Mouse (Mus musculus): Measurements from ENCODE around the gene Mrpl20.
A peak's percentile ranks its signal among the peaks of the same experiment; 100 is the strongest.
"Not testable (repeated sequence)": the region's sequence is repeated elsewhere in the genome, so short reads cannot be mapped to it uniquely, and the experiment has no call there.

Gene Mrpl20

GRCm38 (mm10) chr4:155784081-155784701, 18.5 kb upstream of the Mrpl20 start:
- peak in 1 of 2 experiments; percentile 33 for DNase-seq

DNA sequence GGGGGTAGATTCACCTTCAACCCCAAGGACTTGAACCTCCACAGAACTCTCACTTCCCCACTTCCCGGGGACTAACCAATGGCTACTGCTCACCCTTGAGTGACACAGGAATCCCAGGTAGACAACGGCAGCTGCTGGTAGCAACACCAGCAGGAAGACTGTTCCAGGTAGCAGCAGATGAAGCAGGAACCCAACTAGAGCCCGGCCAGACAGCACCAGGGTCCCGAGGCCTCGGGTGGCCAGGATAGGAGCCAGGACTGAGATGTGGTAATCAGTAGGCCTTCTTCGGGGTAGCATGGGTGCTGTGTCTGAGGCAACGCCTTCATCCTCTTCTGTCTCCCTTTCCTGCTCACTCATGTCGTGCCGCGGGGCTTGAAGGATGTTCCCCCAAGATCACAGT, 17.4 kb upstream of the Mrpl20 start:
- no peak for DNase-seq

GRCm38 (mm10) chr4:155785819-155786218, 16.9 kb upstream of the Mrpl20 start, which contains the start of gene Tmem88b:
Gene Tmem88b (minus strand): TSS chr4:155785874.
- no peak for DNase-seq

DNA sequence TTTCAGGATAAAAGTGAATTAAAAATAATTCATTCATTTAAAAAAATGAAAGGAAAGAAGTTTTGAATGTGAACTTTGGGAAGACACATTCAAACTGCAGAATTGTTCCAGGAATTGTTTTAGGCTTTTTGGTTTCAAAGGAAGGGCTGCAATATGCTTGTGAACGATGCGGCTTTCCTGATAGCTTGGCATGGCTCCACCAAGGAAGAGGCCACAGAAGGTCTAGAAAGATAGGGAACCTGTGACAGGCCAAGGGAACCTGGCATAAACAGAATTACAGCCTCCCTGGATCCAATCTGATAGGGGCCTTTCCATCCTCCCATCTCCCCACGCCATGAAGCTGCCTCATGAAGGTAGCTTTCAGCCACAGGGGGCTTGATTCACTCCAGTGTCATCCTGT, 14.4 kb upstream of the Mrpl20 start:
- no peak for DNase-seq

GRCm38 (mm10) chr4:155788833-155789232, 13.8 kb upstream of the Mrpl20 start:
- not testable (repeated sequence) for DNase-seq

DNA sequence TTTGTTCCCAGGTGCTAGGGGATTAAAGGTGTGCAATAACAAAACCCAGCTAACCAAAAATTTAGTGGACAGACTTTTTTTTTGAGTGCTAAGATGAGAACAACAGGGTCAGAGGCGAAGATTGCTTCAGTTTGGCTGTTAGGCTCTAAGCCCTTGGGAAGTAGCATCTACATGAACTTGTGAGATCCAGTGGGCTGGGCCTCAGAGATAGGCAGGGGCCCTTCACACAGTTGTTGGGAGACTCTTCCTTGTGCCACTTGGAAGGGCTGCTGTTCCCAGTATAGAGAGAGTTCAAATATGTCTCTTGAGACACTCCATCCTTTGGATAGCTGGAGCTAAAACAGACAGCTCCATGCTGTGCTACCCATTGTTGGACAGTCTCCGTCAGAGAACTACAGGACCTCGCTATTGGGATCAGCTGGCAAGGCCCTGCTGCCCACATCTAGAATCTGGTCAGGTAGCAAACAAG, 12.6 kb upstream of the Mrpl20 start, which contains the start of gene Ankrd65:
Gene Ankrd65, plus strand, starts transcription at position 419 of the 469 bp plus-strand sequence.
- DNase-seq = no peak

GRCm38 (mm10) chr4:155790650-155791161, 12.0 kb upstream of the Mrpl20 start:
- DNase-seq = no peak

DNA sequence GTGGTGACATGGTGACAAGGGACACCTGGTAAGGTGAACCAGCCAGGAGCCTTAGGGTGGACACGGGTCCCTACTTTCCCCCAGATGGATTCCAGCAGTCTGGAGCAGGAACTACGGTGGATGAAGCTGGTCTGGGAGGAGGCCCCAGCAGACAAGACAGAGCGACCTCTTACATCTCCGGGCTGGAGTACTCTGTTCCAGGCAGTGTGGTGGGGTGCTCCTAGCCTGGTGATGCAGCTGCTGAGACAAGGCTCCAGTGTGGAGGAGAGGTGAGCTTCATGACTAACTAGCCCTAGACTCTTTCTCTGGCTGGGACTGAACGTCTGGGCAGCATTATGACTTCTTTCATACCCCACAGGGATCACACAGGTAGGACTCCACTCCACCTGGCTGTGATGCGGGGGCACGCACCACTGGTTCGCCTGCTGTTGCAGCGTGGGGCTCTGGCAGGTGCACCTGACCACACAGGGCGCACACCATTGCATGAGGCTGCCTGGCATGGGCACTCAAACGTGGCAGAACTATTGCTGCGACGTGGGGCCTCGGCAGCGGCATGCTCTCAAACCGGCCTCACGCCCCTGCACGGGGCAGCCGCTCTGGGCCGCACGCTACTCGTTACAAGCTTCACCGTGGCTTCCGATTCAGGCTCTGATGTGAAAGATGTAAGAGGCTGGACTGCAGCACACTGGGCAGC, 11.3 kb upstream of the Mrpl20 start:
- DNase-seq = no peak

DNA sequence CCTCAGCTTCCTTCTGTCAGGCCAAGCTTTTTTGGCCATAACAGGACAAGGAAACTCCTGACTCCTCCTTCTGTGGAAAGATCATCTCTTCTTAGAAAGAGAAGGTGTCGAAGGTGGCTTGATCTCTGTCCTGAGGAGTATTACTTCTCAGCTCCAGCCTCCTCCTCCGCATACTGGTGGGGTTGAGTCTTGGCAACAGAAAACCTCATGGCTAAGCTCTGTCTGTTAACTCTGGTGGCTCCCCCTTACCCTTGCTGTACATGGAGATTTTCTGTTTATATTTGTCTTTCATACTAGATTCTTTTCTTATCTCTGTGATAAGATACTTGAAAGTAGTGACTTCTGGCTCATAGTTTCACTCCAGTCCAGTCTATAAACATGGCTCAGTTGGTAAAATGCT, 8.9 kb upstream of the Mrpl20 start:
- DNase-seq = no peak

DNA sequence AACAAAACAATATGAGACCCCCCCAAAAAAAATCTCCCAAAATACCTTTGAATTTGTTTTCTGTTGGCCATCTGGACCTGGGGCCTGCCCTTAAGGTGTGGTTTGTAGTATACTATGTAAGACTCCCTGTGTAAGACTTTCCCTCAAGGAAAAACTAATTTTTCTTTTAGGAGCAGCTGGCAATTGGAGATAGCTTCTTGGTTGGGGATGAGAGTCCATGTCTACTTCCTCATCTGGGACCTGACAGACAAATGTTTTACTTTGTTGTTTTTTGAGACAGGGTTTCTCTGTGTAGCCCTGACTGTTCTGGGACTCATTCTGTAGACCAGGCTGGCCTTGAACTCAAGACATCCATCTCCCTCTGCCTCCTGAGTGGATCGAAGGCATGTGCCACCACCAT, 603 bp upstream of the Mrpl20 start:
- DNase-seq = no peak

DNA sequence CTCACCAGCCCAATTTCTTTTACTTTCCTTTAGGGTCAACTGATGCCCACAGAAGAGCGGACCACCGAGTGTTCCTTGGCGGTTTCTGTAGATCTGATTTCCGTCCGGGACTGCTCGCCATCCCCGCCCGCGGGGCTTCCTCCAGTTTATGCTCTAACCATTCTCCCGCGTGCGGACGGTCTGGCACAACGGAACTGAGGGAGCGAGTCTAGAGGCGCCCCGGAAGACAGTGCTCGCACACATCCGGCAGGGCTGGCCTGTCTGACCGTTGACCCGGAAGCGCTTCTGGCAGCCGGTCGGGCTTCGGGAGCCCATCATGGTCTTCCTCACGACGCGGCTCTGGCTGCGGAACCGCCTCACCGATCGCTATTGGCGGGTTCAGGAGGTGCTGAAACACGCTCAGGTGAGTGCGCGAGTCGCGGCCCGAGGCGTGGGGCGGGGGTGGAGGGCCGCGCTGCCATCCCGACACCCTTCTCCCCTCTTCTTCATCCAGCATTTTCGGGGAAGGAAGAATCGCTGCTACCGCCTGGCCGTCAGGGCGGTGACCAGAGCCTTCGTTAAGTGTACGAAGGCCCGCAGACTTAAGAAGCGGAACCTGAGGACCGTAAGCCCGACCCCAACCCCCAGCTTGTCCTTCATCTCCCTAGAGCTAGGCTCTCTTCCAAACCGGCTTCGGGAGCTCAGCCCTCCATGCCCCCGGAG, 813 bp downstream of the Mrpl20 start:
- DNase-seq = peak; percentile 89 to 92

DNA sequence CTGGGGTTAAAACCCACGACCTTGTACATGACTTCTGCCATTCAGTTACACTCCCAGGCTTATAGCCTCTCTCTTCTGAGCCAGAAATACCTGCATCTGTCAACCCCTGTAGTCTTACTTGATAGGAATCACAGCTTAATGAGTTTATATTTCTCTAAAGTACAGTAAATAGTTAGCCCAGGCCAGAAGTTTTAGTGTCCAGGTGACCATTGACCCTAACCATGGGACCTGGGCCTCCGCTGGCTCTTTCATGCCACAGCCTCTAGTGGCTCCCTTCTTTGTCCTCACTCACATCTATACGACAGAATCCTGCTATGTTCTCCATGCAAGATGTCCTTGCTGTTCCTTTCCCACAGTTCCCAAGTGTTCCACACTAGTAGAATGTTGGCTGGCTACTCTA, 5.2 kb downstream of the Mrpl20 start:
- DNase-seq = no peak

DNA sequence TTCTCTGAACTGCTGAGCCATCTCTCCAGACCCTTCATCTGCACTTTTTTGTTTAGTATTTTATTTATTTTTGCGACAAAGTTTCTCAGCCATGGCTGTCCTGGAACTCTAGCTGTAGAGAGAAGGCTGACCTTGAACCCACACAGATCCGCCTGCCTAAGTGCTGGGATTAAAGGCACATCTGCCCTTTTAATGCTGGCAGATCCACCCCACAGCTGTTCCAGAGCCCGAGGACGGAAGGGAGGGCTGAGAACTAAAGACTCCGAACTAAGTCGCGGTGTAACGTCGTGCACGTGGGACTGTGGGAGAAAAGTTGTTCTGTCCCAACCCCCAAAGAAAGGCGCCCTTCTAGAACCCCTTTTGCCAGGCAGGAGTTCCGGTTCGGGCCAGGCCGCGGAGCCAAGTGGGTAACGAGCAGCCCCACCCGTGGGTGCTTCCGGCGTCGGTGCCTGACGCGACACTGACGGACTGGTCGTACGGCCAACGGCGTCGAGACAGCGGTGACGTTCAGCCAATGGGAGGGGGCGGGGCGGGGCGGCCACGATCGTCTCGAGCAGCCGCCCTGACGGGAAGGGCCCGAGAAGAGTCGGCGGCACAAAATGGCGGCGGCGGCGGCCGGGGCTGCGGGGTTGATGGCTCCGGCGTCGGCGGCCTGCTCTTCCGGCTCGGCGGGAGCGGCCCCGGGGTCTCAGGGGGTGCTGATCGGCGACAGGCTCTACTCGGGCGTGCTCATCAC, 9.4 kb downstream of the Mrpl20 start, which contains the start of gene Ccnl2:
Gene Ccnl2, plus strand, starts transcription at position 561 of the 736 bp plus-strand sequence.
- peak; percentile 92 to 94 for DNase-seq

- DNase-seq = no peak
Observed at GRCm38 (mm10) chr4:155812665-155813181, 10.0 kb downstream of the Mrpl20 start.

DNA sequence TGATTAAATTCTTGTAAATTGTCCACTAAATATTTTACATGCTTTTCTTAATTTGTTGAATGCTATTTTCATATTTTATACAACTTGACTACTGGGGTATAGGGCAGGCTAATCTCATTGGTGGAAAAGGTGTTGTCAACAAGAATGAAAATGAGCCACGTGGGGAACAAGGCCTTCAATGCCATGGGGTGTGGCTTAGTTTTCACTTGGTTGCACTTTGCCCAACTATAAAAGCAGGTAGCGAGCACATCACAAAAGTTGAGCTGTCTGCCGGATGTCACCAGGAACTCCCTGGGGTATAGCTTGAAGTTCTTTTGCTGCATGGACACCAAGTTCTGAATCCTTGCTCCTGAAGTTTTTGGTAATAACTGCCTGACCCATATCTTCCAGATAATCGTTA, 14.9 kb downstream of the Mrpl20 start:
- DNase-seq = no peak

GRCm38 (mm10) chr4:155821025-155821424, 18.3 kb downstream of the Mrpl20 start:
- no peak for DNase-seq

- no peak for DNase-seq
Observed at GRCm38 (mm10) chr4:155823443-155823842, 20.8 kb downstream of the Mrpl20 start.

DNA sequence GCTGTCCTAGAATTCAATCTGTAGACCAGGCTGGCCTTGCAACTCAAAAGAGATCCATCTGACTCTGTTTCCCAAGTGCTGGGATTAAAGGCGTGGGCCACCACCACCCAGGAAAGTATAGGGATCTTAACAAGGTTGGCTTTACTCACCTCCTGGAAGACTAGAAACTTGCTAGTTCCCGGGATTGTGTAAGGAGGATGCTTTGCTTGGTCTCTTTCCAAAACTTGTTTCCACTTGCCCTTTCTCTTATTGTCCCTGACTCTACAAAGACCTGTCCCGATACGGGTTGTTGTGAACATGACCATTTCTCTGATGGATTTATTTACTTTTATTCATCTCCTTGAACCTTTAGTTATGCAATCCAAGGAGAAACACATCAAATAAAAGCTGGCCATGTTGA, 27.2 kb downstream of the Mrpl20 start:
- DNase-seq = no peak

GRCm38 (mm10) chr4:155830596-155830995, 27.9 kb downstream of the Mrpl20 start:
- no peak for DNase-seq

- DNase-seq = peak; percentile 88 to 92
Observed at GRCm38 (mm10) chr4:155831205-155831766, 28.6 kb downstream of the Mrpl20 start, which contains the start of gene Aurkaip1. Gene Aurkaip1 (plus strand): TSS chr4:155831272.

DNA sequence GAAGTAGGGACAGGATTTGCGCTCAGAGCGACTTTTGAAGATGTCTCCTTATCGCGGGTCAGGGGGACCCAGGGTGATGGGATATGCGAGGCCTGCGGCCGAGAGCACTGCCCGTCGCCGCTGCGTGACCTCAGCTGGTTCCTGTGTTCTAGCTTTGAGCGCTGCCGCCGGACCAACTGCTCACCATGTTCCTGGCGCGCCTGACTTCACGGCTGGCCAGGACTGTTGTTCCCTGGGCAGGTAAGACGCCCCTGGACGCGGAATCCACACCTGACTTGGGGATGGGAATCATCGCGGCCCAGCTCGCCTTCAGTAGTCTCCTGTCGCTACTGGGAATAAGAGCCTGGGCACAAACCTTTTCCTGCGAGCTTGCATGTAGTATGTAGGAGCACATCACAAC, 29.2 kb downstream of the Mrpl20 start:
- DNase-seq = no peak

GRCm38 (mm10) chr4:155832321-155832720, 29.6 kb downstream of the Mrpl20 start:
- DNase-seq = no peak

Data from thymus, adult 18-20 months (tissue).